Mouse (Mus musculus): ENCODE measurements around the gene Usp22.
"Not testable (repeated sequence)": the region's sequence is repeated elsewhere in the genome, so short reads cannot be mapped to it uniquely, and the experiment has no call there.

The Usp22 gene

GRCm38 (mm10) chr11:61143564-61144469 lies 31.0 kb downstream of the Usp22 start:
- no peak for DNase-seq (ENCODE audit: low read depth, low spot score)

GRCm38 (mm10) chr11:61142941-61143530 lies 31.8 kb downstream of the Usp22 start:
- DNase-seq (ENCODE audit: low read depth, low spot score): no peak

GRCm38 (mm10) chr11:61142262-61142661 lies 32.6 kb downstream of the Usp22 start:
- no peak for DNase-seq (ENCODE audit: low read depth, low spot score)

GRCm38 (mm10) chr11:61141693-61142092 lies 33.2 kb downstream of the Usp22 start:
- DNase-seq (ENCODE audit: low read depth, low spot score): no peak

- DNase-seq (ENCODE audit: low read depth, low spot score): no peak
These were observed 41.9 kb downstream of the Usp22 start for GRCm38 (mm10) chr11:61132943-61133342.

- DNase-seq (ENCODE audit: low read depth, low spot score): not testable (repeated sequence)
These were observed 44.2 kb downstream of the Usp22 start for GRCm38 (mm10) chr11:61130646-61131045.

- DNase-seq (ENCODE audit: low read depth, low spot score): no peak
These were observed 45.5 kb downstream of the Usp22 start for GRCm38 (mm10) chr11:61129305-61129704.

- DNase-seq (ENCODE audit: low read depth, low spot score): no peak
These were observed 47.3 kb downstream of the Usp22 start for GRCm38 (mm10) chr11:61127421-61128055.

GRCm38 (mm10) chr11:61126606-61127355 lies 48.1 kb downstream of the Usp22 start, which contains the start of gene Tnfrsf13b:
TSS of gene Tnfrsf13b (plus strand) at chr11:61126755.
- no peak for DNase-seq (ENCODE audit: low read depth, low spot score)

GRCm38 (mm10) chr11:61125970-61126369 lies 48.9 kb downstream of the Usp22 start:
- DNase-seq (ENCODE audit: low read depth, low spot score): no peak

GRCm38 (mm10) chr11:61123886-61124285 lies 51.0 kb downstream of the Usp22 start:
- no peak for DNase-seq (ENCODE audit: low read depth, low spot score)

- no peak for DNase-seq (ENCODE audit: low read depth, low spot score)
These were observed 52.0 kb downstream of the Usp22 start for GRCm38 (mm10) chr11:61122769-61123288.

- DNase-seq (ENCODE audit: low read depth, low spot score): no peak
These were observed 52.5 kb downstream of the Usp22 start for GRCm38 (mm10) chr11:61122283-61122768.

- DNase-seq (ENCODE audit: low read depth, low spot score): no peak
These were observed 54.8 kb downstream of the Usp22 start for GRCm38 (mm10) chr11:61119996-61120583.

- DNase-seq (ENCODE audit: low read depth, low spot score): no peak
These were observed 58.6 kb downstream of the Usp22 start for GRCm38 (mm10) chr11:61116226-61116625.

GRCm38 (mm10) chr11:61112323-61112995 lies 62.4 kb downstream of the Usp22 start:
- DNase-seq (ENCODE audit: low read depth, low spot score): no peak

- no peak for DNase-seq (ENCODE audit: low read depth, low spot score)
These were observed 63.4 kb downstream of the Usp22 start for GRCm38 (mm10) chr11:61111472-61111871.

- no peak for DNase-seq (ENCODE audit: low read depth, low spot score)
These were observed 63.9 kb downstream of the Usp22 start for GRCm38 (mm10) chr11:61110928-61111327.

- DNase-seq (ENCODE audit: low read depth, low spot score): no peak
These were observed 64.7 kb downstream of the Usp22 start for GRCm38 (mm10) chr11:61110113-61110512.

- DNase-seq (ENCODE audit: low read depth, low spot score): no peak
These were observed 65.1 kb downstream of the Usp22 start for GRCm38 (mm10) chr11:61109707-61110106.
